Mouse (Mus musculus) forebrain, embryonic 13.5 days (tissue): ENCODE results near the gene Dpp10. TPM values are rescaled to one million over a fixed set of nuclear protein-coding genes. Genes with fewer than 3 reads are reported as not detected.

Experiments used
- ATAC-seq: fragments of 200-750 bp; cut with Nextera tagmentation; 2 replicates; pipeline ENCODE4 v1.8.0; 2017
- H3K27ac ChIP-seq: fragments of 300-500 bp; sonication (generic); 2 replicates; pipeline ENCODE4 v1.5.1; 2015; ENCODE audit warnings: inconsistent platforms, mild to moderate bottlenecking, moderate library complexity
- H3K27me3 ChIP-seq: fragments of 300-500 bp; sonication (generic); 2 replicates; pipeline ENCODE4 v1.6.1; 2015; ENCODE audit warnings: mild to moderate bottlenecking, inconsistent platforms
- H3K36me3 ChIP-seq: fragments of 300-500 bp; sonication (generic); 2 replicates; pipeline ENCODE4 v1.6.1; 2015; ENCODE audit warnings: mild to moderate bottlenecking, inconsistent platforms; ENCODE audit not compliant: poor library complexity, severe bottlenecking
- H3K4me1 ChIP-seq: fragments of 300-500 bp; sonication (generic); 2 replicates; pipeline ENCODE4 v1.6.1; 2015; ENCODE audit warnings: inconsistent platforms
- H3K4me2 ChIP-seq: fragments of 300-500 bp; sonication (generic); 2 replicates; pipeline ENCODE4 v1.6.1; 2015; ENCODE audit warnings: inconsistent platforms, mild to moderate bottlenecking, moderate library complexity
- H3K4me3 ChIP-seq: fragments of 300-500 bp; sonication (generic); 2 replicates; pipeline ENCODE4 v1.5.1; 2015; ENCODE audit warnings: mild to moderate bottlenecking, inconsistent platforms
- H3K9ac ChIP-seq: fragments of 300-500 bp; sonication (generic); 2 replicates; pipeline ENCODE4 v1.6.1; 2015; ENCODE audit warnings: mild to moderate bottlenecking, inconsistent platforms
- H3K9me3 ChIP-seq: fragments of 300-500 bp; sonication (generic); replicated peaks from 2 replicates; pipeline ENCODE4 v1.6.1; 2016; ENCODE audit warnings: inconsistent platforms
- WGBS: fragments of 180-500 bp; shearing (Covaris S2); methylation state at CpG from one replicate; pipeline ENCODE4 v1.1.7; 2015; 5-methylcytosine and 5-hydroxymethylcytosine counted together
- polyA plus RNA-seq: library from polyadenylated mRNA; unstranded; fragments of >200 nt; fragmentation: Nextera tagmentation; extraction: Ambion mirVana; gene quantifications from 2 replicates; pipeline ENCODE4 v1.2.1, GENCODE M21; 2015

Gene Dpp10
- polyA plus RNA-seq, 1 experiment from 2014 or later, result 2.9 TPM

DNA sequence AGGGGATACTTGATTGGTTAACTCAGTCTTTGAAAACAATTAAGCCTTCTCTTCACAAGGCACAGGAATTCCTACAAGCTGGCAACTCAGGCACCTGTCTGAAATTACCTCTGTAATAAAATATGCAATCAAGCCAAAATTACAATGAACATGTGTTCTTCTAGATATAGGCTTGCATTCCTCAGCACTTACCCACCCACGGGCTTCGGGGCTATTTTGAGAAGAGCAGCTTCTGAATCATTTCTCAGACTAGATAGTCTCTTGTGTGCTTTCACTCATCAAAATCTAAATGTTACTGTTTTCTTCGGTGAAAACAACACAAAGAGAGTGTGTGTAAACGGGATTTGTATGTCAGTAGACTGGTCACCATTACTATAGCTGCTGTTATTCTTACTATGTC lies 144.1 kb downstream of the Dpp10 start:
- Histone ChIP-seq H3K27ac (no peak overlapping the region), H3K27me3 (no peaks in the 10 kb centered on the region), H3K4me1 (no peaks in the 10 kb centered on the region), H3K4me2 (no peak overlapping the region), H3K9me3 (no peaks in the 10 kb centered on the region), H3K36me3 (no peaks in the 10 kb centered on the region), H3K4me3 (no peak overlapping the region), H3K9ac (no peak overlapping the region)
- WGBS, result 82% methylated on average over 4 of the region's 4 CpGs
- no peak for ATAC-seq

- no peak for ATAC-seq
- WGBS, result 72% methylated on average over 1 of the region's 1 CpGs
- Histone ChIP-seq H3K36me3 (no peaks in the 10 kb centered on the region), H3K27me3 (no peaks in the 10 kb centered on the region), H3K9ac (no peak overlapping the region), H3K9me3 (no peaks in the 10 kb centered on the region), H3K4me2 (no peak overlapping the region), H3K4me1 (no peaks in the 10 kb centered on the region), H3K27ac (no peak overlapping the region), H3K4me3 (no peak overlapping the region)
Observed at GRCm38 (mm10) chr1:123887243-123887642, 158.1 kb downstream of the Dpp10 start.

DNA sequence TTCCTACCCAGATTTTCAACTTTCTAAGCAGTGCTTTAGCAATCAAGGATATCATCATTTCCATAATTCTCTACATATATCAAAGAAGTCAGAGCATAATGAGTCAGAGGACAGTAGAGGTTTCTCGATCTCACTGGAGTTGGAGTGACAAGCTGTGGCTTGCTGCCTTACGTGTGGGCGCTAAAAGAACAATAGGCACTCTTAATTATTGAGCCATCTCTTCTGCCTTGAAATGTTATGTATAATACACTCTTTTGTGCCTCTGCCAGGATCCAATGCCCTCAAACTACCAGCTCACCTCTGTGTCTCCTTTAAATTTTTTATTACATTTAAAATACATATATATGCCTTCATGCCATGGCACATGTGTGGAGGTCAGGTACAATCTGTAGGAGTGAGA lies 198.5 kb downstream of the Dpp10 start:
- H3K27ac ChIP-seq, result no peak overlapping the region
- no peaks in the 10 kb centered on the region for H3K27me3 ChIP-seq
- no peaks in the 10 kb centered on the region for H3K4me1 ChIP-seq
- H3K4me3 ChIP-seq, result no peak overlapping the region
- 78% methylated on average over 3 of the region's 3 CpGs for WGBS
- H3K9me3 ChIP-seq, result no peaks in the 10 kb centered on the region
- no peaks in the 10 kb centered on the region for H3K36me3 ChIP-seq
- H3K4me2 ChIP-seq, result no peak overlapping the region
- ATAC-seq, result no peak
- no peak overlapping the region for H3K9ac ChIP-seq

- H3K27ac ChIP-seq, result no peak overlapping the region
- ATAC-seq, result no peak
- no peak overlapping the region for H3K4me2 ChIP-seq
- 8% methylated on average over 1 of the region's 1 CpGs for WGBS
- H3K9ac ChIP-seq, result no peak overlapping the region
- H3K4me1 ChIP-seq, result no peaks in the 10 kb centered on the region
- H3K36me3 ChIP-seq, result no peaks in the 10 kb centered on the region
- no peak overlapping the region for H3K4me3 ChIP-seq
- H3K9me3 ChIP-seq, result no peaks in the 10 kb centered on the region
- no peaks in the 10 kb centered on the region for H3K27me3 ChIP-seq
Observed at GRCm38 (mm10) chr1:123801206-123801605, 244.2 kb downstream of the Dpp10 start.

- no peaks in the 10 kb centered on the region for H3K27me3 ChIP-seq
- no peak overlapping the region for H3K4me2 ChIP-seq
- H3K4me1 ChIP-seq, result no peaks in the 10 kb centered on the region
- no peak overlapping the region for H3K9ac ChIP-seq
- no peak overlapping the region for H3K27ac ChIP-seq
- no peaks in the 10 kb centered on the region for H3K9me3 ChIP-seq
- no peak for ATAC-seq
- H3K4me3 ChIP-seq, result no peak overlapping the region
- WGBS, result 89% methylated on average over 2 of the region's 2 CpGs
- H3K36me3 ChIP-seq, result no peaks in the 10 kb centered on the region
Observed at GRCm38 (mm10) chr1:123765511-123765910, 279.8 kb downstream of the Dpp10 start.

DNA sequence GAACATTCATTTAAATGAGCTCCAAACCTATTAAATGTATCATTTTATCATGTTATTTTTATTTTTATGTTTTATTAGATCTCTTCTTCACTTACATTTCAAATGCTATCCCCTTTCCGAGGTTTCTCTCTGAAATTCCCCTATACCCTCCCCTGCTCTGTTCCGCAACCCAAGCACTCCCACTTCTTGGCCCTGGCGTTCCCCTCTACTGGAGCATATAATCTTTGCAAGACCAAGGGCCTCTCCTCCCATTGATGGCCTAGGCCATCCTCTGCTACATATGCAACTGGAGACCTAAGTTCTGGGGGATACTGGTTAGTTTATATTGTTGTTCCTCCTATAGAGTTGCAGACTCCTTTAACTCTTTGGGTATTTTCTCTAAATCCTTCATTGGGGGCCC lies 283.1 kb downstream of the Dpp10 start:
- no peak overlapping the region for H3K4me2 ChIP-seq
- H3K27ac ChIP-seq, result no peak overlapping the region
- no peak overlapping the region for H3K9ac ChIP-seq
- WGBS, result 90% methylated on average over 3 of the region's 3 CpGs
- H3K4me1 ChIP-seq, result no peaks in the 10 kb centered on the region
- no peaks in the 10 kb centered on the region for H3K9me3 ChIP-seq
- H3K4me3 ChIP-seq, result no peak overlapping the region
- H3K27me3 ChIP-seq, result no peaks in the 10 kb centered on the region
- H3K36me3 ChIP-seq, result no peaks in the 10 kb centered on the region
- ATAC-seq, result no peak

- Histone ChIP-seq H3K27me3 (no peaks in the 10 kb centered on the region), H3K4me1 (no peaks in the 10 kb centered on the region), H3K4me2 (no peak overlapping the region), H3K4me3 (no peak overlapping the region), H3K9ac (no peak overlapping the region), H3K9me3 (no peaks in the 10 kb centered on the region), H3K36me3 (no peaks in the 10 kb centered on the region), H3K27ac (no peak overlapping the region)
- no peak for ATAC-seq
Observed at GRCm38 (mm10) chr1:123756055-123756454, 289.3 kb downstream of the Dpp10 start.

DNA sequence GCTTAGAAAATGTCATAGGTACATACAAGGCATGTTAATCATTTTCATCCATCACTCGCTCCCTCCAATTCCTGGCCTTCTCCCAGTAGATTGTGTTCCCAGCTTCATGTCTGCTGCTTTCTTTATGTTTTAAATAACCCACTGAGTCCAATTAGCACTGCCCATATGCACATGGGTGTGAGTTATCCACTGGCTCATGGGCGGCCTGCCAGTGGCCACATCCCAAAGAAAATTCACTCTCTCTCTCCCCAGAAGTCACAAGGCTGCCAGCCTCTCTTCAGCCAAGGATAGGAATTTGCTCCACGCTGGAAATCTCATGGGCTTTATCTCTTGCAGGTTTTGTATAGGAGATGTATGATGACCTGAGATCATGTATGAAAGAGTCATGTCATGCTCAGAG lies 338.1 kb downstream of the Dpp10 start:
- ATAC-seq, result no peak

GRCm38 (mm10) chr1:123658409-123658808 lies 386.9 kb downstream of the Dpp10 start:
- H3K4me1 ChIP-seq, result no peaks in the 10 kb centered on the region
- no peak overlapping the region for H3K4me3 ChIP-seq
- 92% methylated on average over 2 of the region's 2 CpGs for WGBS
- no peaks in the 10 kb centered on the region for H3K9me3 ChIP-seq
- H3K27ac ChIP-seq, result no peak overlapping the region
- H3K4me2 ChIP-seq, result no peak overlapping the region
- H3K36me3 ChIP-seq, result no peaks in the 10 kb centered on the region
- no peaks in the 10 kb centered on the region for H3K27me3 ChIP-seq
- ATAC-seq, result no peak
- H3K9ac ChIP-seq, result no peak overlapping the region

More for the DNA sequence above, 338.1 kb downstream of the Dpp10 start:
- H3K36me3 ChIP-seq, result no peaks in the 10 kb centered on the region
- no peak overlapping the region for H3K27ac ChIP-seq
- no peak overlapping the region for H3K9ac ChIP-seq
- H3K27me3 ChIP-seq, result no peaks in the 10 kb centered on the region
- WGBS, result 74% methylated on average over 3 of the region's 3 CpGs
- H3K4me2 ChIP-seq, result no peak overlapping the region
- H3K9me3 ChIP-seq, result no peaks in the 10 kb centered on the region
- no peak overlapping the region for H3K4me3 ChIP-seq
- no peaks in the 10 kb centered on the region for H3K4me1 ChIP-seq

GRCm38 (mm10) chr1:123656607-123657006 lies 388.8 kb downstream of the Dpp10 start:
- no peaks in the 10 kb centered on the region for H3K27me3 ChIP-seq
- H3K4me1 ChIP-seq, result no peaks in the 10 kb centered on the region
- WGBS, result 52% methylated on average over 3 of the region's 3 CpGs
- H3K36me3 ChIP-seq, result no peaks in the 10 kb centered on the region
- no peak overlapping the region for H3K9ac ChIP-seq
- H3K9me3 ChIP-seq, result no peaks in the 10 kb centered on the region
- H3K27ac ChIP-seq, result no peak overlapping the region
- no peak for ATAC-seq
- H3K4me3 ChIP-seq, result no peak overlapping the region
- H3K4me2 ChIP-seq, result no peak overlapping the region

GRCm38 (mm10) chr1:123637897-123638296 lies 407.5 kb downstream of the Dpp10 start:
- 73% methylated on average over 1 of the region's 1 CpGs for WGBS
- ATAC-seq, result no peak
- H3K27me3 ChIP-seq, result no peaks in the 10 kb centered on the region
- H3K9me3 ChIP-seq, result no peaks in the 10 kb centered on the region
- H3K9ac ChIP-seq, result no peak overlapping the region
- no peak overlapping the region for H3K27ac ChIP-seq
- no peak overlapping the region for H3K4me2 ChIP-seq
- H3K4me1 ChIP-seq, result no peaks in the 10 kb centered on the region
- no peak overlapping the region for H3K4me3 ChIP-seq
- H3K36me3 ChIP-seq, result no peaks in the 10 kb centered on the region

DNA sequence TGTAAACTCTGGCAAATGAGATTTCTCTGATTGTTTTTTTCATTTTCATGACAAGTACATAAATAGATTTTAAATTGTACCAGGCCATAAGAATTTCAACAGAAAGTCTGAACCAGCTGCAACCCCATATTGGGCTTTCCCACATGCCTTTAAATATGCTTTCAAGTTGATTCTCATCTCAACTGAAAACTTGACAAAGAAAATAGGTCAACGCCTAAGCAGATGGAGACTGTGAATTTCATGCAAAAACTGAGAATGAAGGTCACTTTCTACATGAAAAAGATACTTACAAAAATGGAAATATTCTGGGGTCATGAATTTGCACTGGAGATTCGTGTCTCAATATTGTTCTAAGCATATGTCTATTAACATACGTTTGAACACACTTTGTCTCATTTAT lies 417.1 kb downstream of the Dpp10 start:
- no peaks in the 10 kb centered on the region for H3K9me3 ChIP-seq
- no peaks in the 10 kb centered on the region for H3K36me3 ChIP-seq
- H3K9ac ChIP-seq, result no peak overlapping the region
- ATAC-seq, result no peak
- no peak overlapping the region for H3K4me2 ChIP-seq
- no peak overlapping the region for H3K27ac ChIP-seq
- 87% methylated on average over 3 of the region's 3 CpGs for WGBS
- H3K4me1 ChIP-seq, result no peaks in the 10 kb centered on the region
- no peaks in the 10 kb centered on the region for H3K27me3 ChIP-seq
- no peak overlapping the region for H3K4me3 ChIP-seq

DNA sequence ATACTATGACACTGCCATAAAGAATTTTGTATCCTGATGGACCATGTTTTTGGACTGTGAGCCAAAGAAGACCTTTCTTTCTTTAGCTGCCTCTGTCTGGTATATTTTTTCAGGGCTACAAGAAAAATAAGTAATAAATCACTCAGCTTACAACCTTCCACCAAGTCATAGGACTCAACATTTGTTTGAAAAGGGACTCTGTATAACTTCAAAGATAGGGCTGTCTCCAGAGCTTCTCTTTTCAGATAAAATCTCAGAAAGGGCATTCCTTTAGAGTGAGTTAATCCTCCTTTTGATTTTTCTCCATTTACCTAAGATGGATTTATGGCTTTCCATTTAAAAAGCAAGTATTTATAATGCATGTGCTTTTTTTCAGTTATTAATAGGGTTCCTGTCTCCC lies 460.5 kb downstream of the Dpp10 start:
- Histone ChIP-seq H3K4me1 (no peaks in the 10 kb centered on the region), H3K9ac (no peak overlapping the region), H3K4me2 (no peak overlapping the region), H3K9me3 (no peaks in the 10 kb centered on the region), H3K4me3 (no peak overlapping the region), H3K27ac (no peak overlapping the region), H3K36me3 (no peaks in the 10 kb centered on the region), H3K27me3 (no peaks in the 10 kb centered on the region)
- ATAC-seq, result no peak
